Mouse (Mus musculus): ENCODE results near the gene Mamstr. TPM values are rescaled to one million over a fixed set of nuclear protein-coding genes. Genes with fewer than 3 reads are reported as not detected.

The Mamstr gene
- polyA plus RNA-seq, 1 experiment from 2014 or later: 3.4 TPM

GRCm38 (mm10) chr7:45632499-45632898 is 7.3 kb upstream of the Mamstr start:
- WGBS: 21% methylated on average over 35 of the region's 35 CpGs
- H3K9ac ChIP-seq: peak overlapping the region; percentile 65
- ATAC-seq (ENCODE audit: low FRiP score): no peak
- no peak overlapping the region for H3K27ac ChIP-seq
- H3K4me3 ChIP-seq: peak overlapping the region; percentile 21
- H3K4me2 ChIP-seq: peak overlapping the region; percentile 46
- H3K36me3 ChIP-seq: peaks cover 16% of the 10 kb centered on the region
- no peaks in the 10 kb centered on the region for H3K9me3 ChIP-seq
- H3K27me3 ChIP-seq: peaks cover 33% of the 10 kb centered on the region
- peaks cover 16% of the 10 kb centered on the region for H3K4me1 ChIP-seq (replicated peaks)

DNA sequence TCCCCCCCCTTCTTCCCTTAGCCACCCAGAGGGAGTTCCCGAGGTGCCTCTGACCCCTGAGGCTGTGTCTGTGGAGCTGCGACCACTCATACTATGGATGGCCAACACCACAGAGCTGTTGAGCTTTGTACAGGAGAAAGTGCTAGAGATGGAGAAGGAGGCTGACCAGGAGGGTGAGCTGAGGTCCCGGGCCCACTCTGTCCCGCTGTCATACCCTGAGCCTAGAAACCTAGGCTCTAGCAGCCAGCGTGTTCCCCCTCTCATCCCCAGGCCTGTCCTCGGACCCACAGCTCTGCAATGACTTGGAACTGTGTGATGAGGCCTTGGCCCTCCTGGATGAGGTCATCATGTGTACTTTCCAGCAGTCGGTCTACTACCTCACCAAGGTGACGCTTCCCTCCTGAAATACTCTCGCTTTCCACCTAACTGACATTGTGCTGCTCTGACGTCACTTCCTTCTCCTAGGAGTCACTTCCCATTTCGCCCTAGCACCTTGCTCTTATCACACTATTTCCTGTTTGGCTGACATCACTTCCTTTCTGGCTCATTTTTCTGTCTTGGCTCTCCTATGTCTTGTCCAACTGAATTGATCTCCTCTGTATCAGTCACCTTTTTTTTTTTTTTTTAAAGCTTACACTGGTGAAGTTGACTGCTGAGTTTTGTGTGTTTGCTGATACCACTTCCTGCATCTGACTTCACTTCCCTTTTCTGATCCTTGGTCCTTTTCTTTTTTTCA is 4.7 kb upstream of the Mamstr start:
- ATAC-seq (ENCODE audit: low FRiP score): no peak
- H3K9me3 ChIP-seq: no peaks in the 10 kb centered on the region
- H3K27ac ChIP-seq: no peak overlapping the region
- peaks cover 16% of the 10 kb centered on the region for H3K36me3 ChIP-seq
- no peak overlapping the region for H3K4me3 ChIP-seq
- H3K4me1 ChIP-seq (replicated peaks): peaks cover 14% of the 10 kb centered on the region
- H3K27me3 ChIP-seq: peaks cover 26% of the 10 kb centered on the region
- no peak overlapping the region for H3K4me2 ChIP-seq
- WGBS: 93% methylated on average over 11 of the region's 11 CpGs
- H3K9ac ChIP-seq: no peak overlapping the region

GRCm38 (mm10) chr7:45635711-45636688 is 3.8 kb upstream of the Mamstr start:
- Histone ChIP-seq H3K27me3 (peaks cover 23% of the 10 kb centered on the region), H3K36me3 (peaks cover 16% of the 10 kb centered on the region), H3K9ac (no peak overlapping the region), H3K4me2 (no peak overlapping the region), H3K4me3 (no peak overlapping the region), H3K27ac (no peak overlapping the region), H3K9me3 (no peaks in the 10 kb centered on the region), H3K4me1 (replicated peaks) (peaks cover 17% of the 10 kb centered on the region)
- ATAC-seq (ENCODE audit: low FRiP score): no peak
- 86% methylated on average over 15 of the region's 15 CpGs for whole genome bisulfite sequencing

DNA sequence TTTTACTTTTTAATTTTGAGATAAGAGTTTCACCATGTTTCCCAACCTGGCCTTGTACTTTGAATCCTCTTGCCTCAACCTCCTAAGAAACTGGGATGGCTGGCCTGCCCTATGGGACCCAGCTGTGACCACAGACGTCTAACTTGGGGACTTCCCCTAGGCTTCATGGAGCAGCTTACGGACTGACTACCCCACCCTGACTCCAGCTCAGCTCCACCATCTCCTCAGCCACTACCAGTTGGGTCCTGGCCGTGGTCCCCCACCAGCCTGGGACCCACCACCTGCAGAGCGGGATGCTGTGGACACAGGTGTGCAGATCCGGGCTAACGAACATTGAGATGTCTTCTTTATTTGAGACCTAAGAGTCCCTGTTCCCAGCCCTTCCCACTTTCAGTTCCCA is 2.1 kb upstream of the Mamstr start:
- Histone ChIP-seq H3K36me3 (peaks cover 16% of the 10 kb centered on the region), H3K4me3 (no peak overlapping the region), H3K27ac (no peak overlapping the region), H3K27me3 (peaks cover 7% of the 10 kb centered on the region), H3K4me1 (replicated peaks) (peaks cover 26% of the 10 kb centered on the region), H3K9me3 (no peaks in the 10 kb centered on the region), H3K4me2 (peak overlapping the region; percentile 48; the same call in 1 of the 2 replicates), H3K9ac (no peak overlapping the region)
- no peak for ATAC-seq (ENCODE audit: low FRiP score)
- 93% methylated on average over 6 of the region's 6 CpGs for WGBS

GRCm38 (mm10) chr7:45638623-45639401 is 965 bp upstream of the Mamstr start:
- WGBS: 16% methylated on average over 29 of the region's 29 CpGs
- ATAC-seq (ENCODE audit: low FRiP score): peak; percentile 85
- no peak overlapping the region for H3K27ac ChIP-seq
- H3K36me3 ChIP-seq: peaks cover 16% of the 10 kb centered on the region
- H3K4me1 ChIP-seq (replicated peaks): peaks cover 31% of the 10 kb centered on the region
- H3K4me3 ChIP-seq: peak overlapping the region; percentile 24
- no peaks in the 10 kb centered on the region for H3K9me3 ChIP-seq
- no peaks in the 10 kb centered on the region for H3K27me3 ChIP-seq
- peak overlapping the region; percentile 48 for H3K4me2 ChIP-seq
- no peak overlapping the region for H3K9ac ChIP-seq

GRCm38 (mm10) chr7:45640191-45640957 is 597 bp downstream of the Mamstr start:
- Histone ChIP-seq H3K27me3 (no peaks in the 10 kb centered on the region), H3K9me3 (no peaks in the 10 kb centered on the region), H3K4me3 (no peak overlapping the region), H3K4me2 (no peak overlapping the region), H3K4me1 (replicated peaks) (peaks cover 44% of the 10 kb centered on the region), H3K27ac (no peak overlapping the region), H3K9ac (no peak overlapping the region), H3K36me3 (peaks cover 13% of the 10 kb centered on the region)
- 77% methylated on average over 19 of the region's 19 CpGs for WGBS
- ATAC-seq (ENCODE audit: low FRiP score): no peak

DNA sequence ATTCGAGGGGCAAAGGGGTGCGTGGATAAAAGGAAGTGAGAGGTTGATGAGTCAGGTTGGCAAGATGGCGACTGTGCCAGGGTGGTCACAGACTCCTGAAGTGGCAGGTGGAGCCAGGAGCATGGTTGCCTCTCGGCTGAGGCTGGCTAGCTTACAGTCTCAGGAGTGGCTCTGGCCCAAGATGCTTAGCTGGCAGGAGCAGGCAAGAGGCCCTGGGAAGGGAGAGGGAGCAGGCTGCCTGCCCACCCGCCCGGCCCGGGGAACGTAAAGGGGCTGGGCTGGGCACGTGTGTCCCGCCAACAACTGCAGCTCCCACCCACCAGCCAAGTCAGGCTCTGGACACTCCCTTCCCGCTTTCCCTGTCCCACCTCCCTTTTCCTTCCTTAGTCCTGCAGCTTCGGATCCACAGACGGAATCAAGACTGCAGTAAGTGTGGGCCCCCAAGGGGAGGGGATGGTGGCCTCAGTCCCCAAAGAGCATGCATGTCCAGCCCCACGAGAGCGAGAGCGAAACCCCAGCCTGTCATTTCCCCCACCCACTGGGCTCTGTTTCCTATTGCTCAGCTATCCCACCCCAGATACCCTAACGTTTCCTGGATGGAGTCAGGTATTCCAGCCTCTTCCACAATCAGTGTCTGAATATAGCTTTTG is 1.7 kb downstream of the Mamstr start:
- no peak overlapping the region for H3K27ac ChIP-seq
- H3K9me3 ChIP-seq: no peaks in the 10 kb centered on the region
- H3K4me3 ChIP-seq: no peak overlapping the region
- H3K4me2 ChIP-seq: 0 out of 2 replicates have a peak overlapping the region, but pooled peaks have one; percentile 71
- peaks cover 4% of the 10 kb centered on the region for H3K36me3 ChIP-seq
- no peaks in the 10 kb centered on the region for H3K27me3 ChIP-seq
- H3K9ac ChIP-seq: peak overlapping the region; percentile 84; the same call in 1 of the 2 replicates
- no peak for ATAC-seq (ENCODE audit: low FRiP score)
- WGBS: 67% methylated on average over 16 of the region's 17 CpGs
- peaks cover 48% of the 10 kb centered on the region for H3K4me1 ChIP-seq (replicated peaks)

DNA sequence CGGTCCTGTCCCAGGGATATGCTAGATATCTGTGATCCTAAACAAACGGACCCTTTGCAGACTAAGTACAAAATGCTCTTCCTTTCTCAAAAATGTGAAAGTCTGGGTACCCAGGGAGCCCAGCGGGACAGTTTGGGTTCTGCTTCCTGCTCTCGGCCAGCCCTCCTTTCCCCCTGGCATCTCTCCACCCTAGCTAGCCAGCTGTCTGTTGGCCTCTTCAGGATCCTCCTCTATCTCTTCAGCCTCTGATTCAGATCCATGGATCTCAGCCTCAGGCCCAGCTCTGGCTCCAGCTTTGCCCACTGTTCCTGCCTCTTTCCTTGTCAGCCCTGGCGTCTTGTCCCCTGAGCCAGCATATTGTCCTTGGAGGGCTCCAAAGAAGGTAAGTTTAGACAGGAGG is 2.3 kb downstream of the Mamstr start:
- H3K36me3 ChIP-seq: no peaks in the 10 kb centered on the region
- H3K4me1 ChIP-seq (replicated peaks): peaks cover 48% of the 10 kb centered on the region
- WGBS: 81% methylated on average over 5 of the region's 5 CpGs
- ATAC-seq (ENCODE audit: low FRiP score): no peak
- H3K27ac ChIP-seq: peak overlapping the region; percentile 9; the same call in 1 of the 2 replicates
- peak overlapping the region; percentile 71 for H3K4me2 ChIP-seq
- H3K9ac ChIP-seq: 0 out of 2 replicates have a peak overlapping the region, but pooled peaks have one; percentile 84
- H3K27me3 ChIP-seq: no peaks in the 10 kb centered on the region
- H3K9me3 ChIP-seq: no peaks in the 10 kb centered on the region
- peak overlapping the region; percentile 49; the same call in 1 of the 2 replicates for H3K4me3 ChIP-seq

DNA sequence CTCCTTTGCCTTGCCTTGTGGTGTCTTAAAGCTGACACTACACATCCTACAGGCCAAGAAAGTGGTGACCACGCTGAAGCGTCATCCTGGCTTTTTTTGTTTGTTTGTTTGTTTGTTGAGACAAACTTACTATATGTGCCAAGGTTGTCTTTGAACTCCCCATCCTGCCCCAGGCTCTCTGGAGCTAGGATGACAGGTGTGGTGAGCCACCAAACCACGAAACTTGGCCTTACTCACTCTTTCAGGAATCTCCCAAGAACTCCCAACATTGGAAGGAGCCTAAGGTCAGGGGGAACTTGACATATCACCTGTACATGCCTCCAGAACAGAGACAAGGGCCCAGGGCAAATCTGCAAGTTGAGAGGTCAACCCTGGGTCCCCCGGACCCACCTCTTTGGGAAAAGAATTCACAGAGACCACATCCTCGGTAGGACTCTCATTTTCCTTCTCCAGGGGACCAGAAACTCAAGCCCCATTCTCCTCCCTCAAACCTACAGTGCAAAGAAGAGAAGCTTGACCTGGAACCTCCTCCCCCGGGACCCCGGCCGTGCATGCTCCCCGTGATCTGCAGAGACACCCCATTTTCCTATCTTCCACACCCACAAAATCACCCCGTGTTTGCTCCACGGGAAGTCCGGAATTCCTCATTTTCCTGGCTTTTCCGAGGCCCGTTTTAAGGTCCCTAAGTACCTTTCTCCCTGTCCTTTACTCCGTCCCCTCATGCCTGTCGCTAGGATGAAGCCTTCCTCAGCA is 2.9 kb downstream of the Mamstr start:
- Histone ChIP-seq H3K36me3 (no peaks in the 10 kb centered on the region), H3K27me3 (no peaks in the 10 kb centered on the region), H3K27ac (peak overlapping the region; percentile 94), H3K4me2 (peak overlapping the region; percentile 71), H3K4me3 (peak overlapping the region; percentile 49), H3K4me1 (replicated peaks) (peaks cover 47% of the 10 kb centered on the region), H3K9ac (peak overlapping the region; percentile 84), H3K9me3 (no peaks in the 10 kb centered on the region)
- 37% methylated on average over 16 of the region's 16 CpGs for WGBS
- ATAC-seq (ENCODE audit: low FRiP score): no peak

GRCm38 (mm10) chr7:45643441-45644178 is 3.8 kb downstream of the Mamstr start:
- no peaks in the 10 kb centered on the region for H3K9me3 ChIP-seq
- peak overlapping the region; percentile 84 for H3K9ac ChIP-seq
- WGBS: under 1% methylated on average over 28 of the region's 28 CpGs
- peak overlapping the region; percentile 49 for H3K4me3 ChIP-seq
- peak; percentile 94 for ATAC-seq (ENCODE audit: low FRiP score)
- peak overlapping the region; percentile 94 for H3K27ac ChIP-seq
- H3K4me1 ChIP-seq (replicated peaks): peaks cover 40% of the 10 kb centered on the region
- H3K36me3 ChIP-seq: no peaks in the 10 kb centered on the region
- no peaks in the 10 kb centered on the region for H3K27me3 ChIP-seq
- peak overlapping the region; percentile 71 for H3K4me2 ChIP-seq
